Comparison of ENCODE assay signal across 8 mouse cellular contexts in the genomic region with DNA sequence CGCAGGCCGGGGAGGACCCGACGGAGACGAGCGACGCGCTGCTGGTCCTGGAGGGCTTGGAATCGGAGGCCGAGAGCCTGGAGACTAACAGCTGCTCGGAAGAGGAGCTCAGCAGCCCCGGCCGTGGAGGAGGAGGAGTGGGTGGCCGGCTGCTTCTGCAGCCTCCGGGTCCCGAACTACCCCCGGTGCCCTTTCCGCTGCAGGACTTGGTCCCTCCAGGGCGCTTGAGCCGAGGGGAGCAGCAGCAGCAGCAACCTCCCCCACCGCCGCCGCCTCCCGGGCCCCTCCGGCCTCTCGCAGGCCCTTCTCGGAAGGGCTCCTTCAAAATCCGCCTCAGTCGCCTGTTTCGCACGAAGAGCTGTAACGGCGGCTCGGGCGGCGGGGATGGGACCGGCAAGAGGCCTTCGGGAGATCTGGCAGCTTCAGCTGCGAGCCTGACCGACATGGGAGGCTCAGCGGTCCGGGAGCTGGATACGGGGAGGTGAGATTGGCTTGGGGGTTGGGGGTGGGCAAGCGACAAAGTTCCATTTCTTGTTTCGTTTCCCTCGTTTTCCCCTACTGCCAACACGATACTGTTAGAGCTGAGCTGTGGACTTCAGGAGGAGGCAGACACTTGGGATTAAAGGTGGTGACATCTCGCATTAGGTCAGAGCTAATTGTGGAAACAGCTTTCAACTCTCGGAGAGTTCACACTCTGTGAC. TPM values are rescaled to one million over a fixed set of nuclear protein-coding genes. Genes with fewer than 3 reads are reported as not detected.
DNase-seq lines count a peak whose midpoint lies in the region; ATAC-seq and TF ChIP-seq lines count a peak whose summit lies in the region.

No protein-coding gene starts in this region.

- H3K27ac ChIP-seq in kidney, embryonic 16.5 days (ENCODE audit: low read length), result peak overlapping the region; percentile 85

- no peak for ATAC-seq in G1E (ENCODE audit: extremely low read depth, insufficient number of reproducible peaks, low FRiP score, poor library complexity, severe bottlenecking)
- peak; percentile 26 for ATAC-seq in kidney, embryonic 16.5 days (ENCODE audit: low FRiP score, low TSS enrichment)

- peak overlapping the region; percentile 94 for H3ac ChIP-seq in C2C12 (ENCODE audit: control insufficient read depth, insufficient read length, low read depth)

- no peaks in the 10 kb centered on the region for H3K9me3 ChIP-seq in G1E (replicated peaks)
- H3K9me3 ChIP-seq in kidney, embryonic 16.5 days (ENCODE audit: low read length), result no peaks in the 10 kb centered on the region

- peak overlapping the region; percentile 90 for H3K4me2 ChIP-seq in kidney, embryonic 16.5 days (replicated peaks; ENCODE audit: low read depth, low read length)

- H3K79me2 ChIP-seq in C2C12 (ENCODE audit: control insufficient read depth, insufficient read depth), result peaks cover 56% of the 10 kb centered on the region

- peak; percentile 45 for DNase-seq in G1E (ENCODE audit: low spot score)
- peak; percentile 55 for DNase-seq in embryo, embryonic 11 days
- DNase-seq in heart, adult 9 months (ENCODE audit: low spot score in 2 of 2), result peak; percentile 33 to 41
- peak; percentile 21 for DNase-seq in lung, postnatal 36 days
- peak; percentile 39 for DNase-seq in right cerebral cortex, postnatal 4 days
- no peak for DNase-seq in frontal cortex, postnatal 36 days (ENCODE audit: low spot score in 2 of 2)

- peak overlapping the region; percentile 75 for H3K4me3 ChIP-seq in C2C12 (ENCODE audit: insufficient read depth, poor library complexity, severe bottlenecking)
- H3K4me3 ChIP-seq in G1E (ENCODE audit: low read depth, low read length), result peak overlapping the region; percentile 91
- peak overlapping the region; percentile 99 for H3K4me3 ChIP-seq in kidney, embryonic 16.5 days (ENCODE audit: low read length)

- under 1% methylated on average over 49 of the region's 49 CpGs for WGBS in kidney, embryonic 16.5 days

- peak overlapping the region; percentile 97 for H3K9ac ChIP-seq in kidney, embryonic 16.5 days (replicated peaks; ENCODE audit: low read length)

- peaks cover 34% of the 10 kb centered on the region for H3K4me1 ChIP-seq in G1E (ENCODE audit: insufficient read depth, low read depth, low read length)
- peaks cover 25% of the 10 kb centered on the region for H3K4me1 ChIP-seq in kidney, embryonic 16.5 days (ENCODE audit: insufficient read depth, low read length)

- no peaks in the 10 kb centered on the region for H3K36me3 ChIP-seq in C2C12 (ENCODE audit: control insufficient read depth, insufficient read depth)
- H3K36me3 ChIP-seq in G1E (replicated peaks), result peaks cover 20% of the 10 kb centered on the region
- H3K36me3 ChIP-seq in kidney, embryonic 16.5 days (ENCODE audit: insufficient read depth, low read length), result no peaks in the 10 kb centered on the region

- peaks cover 40% of the 10 kb centered on the region for H3K79me3 ChIP-seq in C2C12 (ENCODE audit: low read depth)

- H3K27me3 ChIP-seq in C2C12 (ENCODE audit: control insufficient read depth, insufficient read depth, insufficient read length) (no peaks in the 10 kb centered on the region), G1E (ENCODE audit: insufficient read depth, low read length) (no peaks in the 10 kb centered on the region)
- H3K27me3 ChIP-seq in kidney, embryonic 16.5 days (ENCODE audit: insufficient read depth, low read length), result no peaks in the 10 kb centered on the region

- TF ChIP-seq CTCF in C2C12 (IDR thresholded peaks at IDR 0.05; ENCODE audit: control insufficient read depth, insufficient read depth, insufficient read length) (no peak), G1E (IDR thresholded peaks at IDR 0.05; ENCODE audit: low read depth, low read length) (no peak)

TF ChIP-seq in C2C12, 6 proteins besides CTCF, POLR2A, EP300 and RAD21:
- TF ChIP-seq MAX (IDR thresholded peaks at IDR 0.05) (no peak), MYOG (IDR thresholded peaks at IDR 0.05; ENCODE audit: control insufficient read depth, extremely low read depth, insufficient read length) (no peak), USF1 (IDR thresholded peaks at IDR 0.05; ENCODE audit: low read depth) (no peak), FOSL1 (IDR thresholded peaks at IDR 0.05; ENCODE audit: insufficient read depth, low read length, poor library complexity, severe bottlenecking) (no peak), MYOD1 (IDR thresholded peaks at IDR 0.05; ENCODE audit: control insufficient read depth, insufficient read length, low read depth) (no peak), CEBPB (IDR thresholded peaks at IDR 0.05; ENCODE audit: low read depth) (no peak)

RNA-seq across cellular contexts. Expression of a gene that starts 0.7 kb away (rescaled TPM):
- polyA plus RNA-seq in C2C12 (2012; fragmentation: generic; extraction: Trizol), result 8.1 TPM
- 14.9 and 49.0 TPM in 2 replicates for total RNA-seq in G1E (2014; fragmentation: Nextera tagmentation)
- 11.3 and 15.4 TPM in 2 replicates for total RNA-seq in G1E (2017)
- 5.2 and 6.0 TPM in 2 replicates for polyA plus RNA-seq in G1E (2012)
- 3.4 and 3.5 TPM in 2 replicates for polyA plus RNA-seq in kidney, embryonic 16.5 days (2015; fragmentation: Nextera tagmentation; extraction: Ambion mirVana)

RNA-seq across cellular contexts. Expression of a gene that starts 11.2 kb away (rescaled TPM):
- polyA plus RNA-seq in C2C12 (2012; fragmentation: generic; extraction: Trizol) (0.05 TPM), G1E (2012) (0.01 and 0.02 TPM in 2 replicates)
- total RNA-seq in G1E (2014; fragmentation: Nextera tagmentation) (not detected in 2 replicates), G1E (2017) (0.06 and 0.11 TPM in 2 replicates)
- polyA plus RNA-seq in kidney, embryonic 16.5 days (2015; fragmentation: Nextera tagmentation; extraction: Ambion mirVana), result 0.21 and 0.24 TPM in 2 replicates

RNA-seq across cellular contexts. Expression of a gene that starts 47.6 kb away (rescaled TPM):
- polyA plus RNA-seq in C2C12 (2012; fragmentation: generic; extraction: Trizol), result 48.5 TPM
- total RNA-seq in G1E (2014; fragmentation: Nextera tagmentation), result 77.5 and 85.1 TPM in 2 replicates
- 46.3 and 46.8 TPM in 2 replicates for total RNA-seq in G1E (2017)
- 8.3 and 13.1 TPM in 2 replicates for polyA plus RNA-seq in G1E (2012)
- polyA plus RNA-seq in kidney, embryonic 16.5 days (2015; fragmentation: Nextera tagmentation; extraction: Ambion mirVana), result 56.5 and 59.8 TPM in 2 replicates

RNA-seq across cellular contexts. Expression of a gene that starts 52.2 kb away (rescaled TPM):
- 23.9 TPM for polyA plus RNA-seq in C2C12 (2012; fragmentation: generic; extraction: Trizol)
- total RNA-seq in G1E (2014; fragmentation: Nextera tagmentation), result 8.5 and 17.9 TPM in 2 replicates
- total RNA-seq in G1E (2017), result 2.4 and 4.4 TPM in 2 replicates
- 18.6 and 21.9 TPM in 2 replicates for polyA plus RNA-seq in G1E (2012)
- 6.0 and 6.2 TPM in 2 replicates for polyA plus RNA-seq in kidney, embryonic 16.5 days (2015; fragmentation: Nextera tagmentation; extraction: Ambion mirVana)

Comparison
In these comparisons a context has a peak if more than half of its experiments do, and no peak if none do; other contexts are left out.
1. DNase-seq: peak in G1E (single experiment), embryo, embryonic 11 days (single experiment), heart, adult 9 months (2 of 2), lung, postnatal 36 days (single experiment) and right cerebral cortex, postnatal 4 days (single experiment); none in frontal cortex, postnatal 36 days (0 of 2).
2. Peak in every context shown above with its lines, with median percentiles within 50 percentile points of each other: H3K4me3 ChIP-seq.